Mouse (Mus musculus) lung, adult 2 months (tissue): Measurements from ENCODE around the gene Gjb4.

ENCODE experiments used
- CTCF ChIP-seq: fragments of 200-500 bp; IDR thresholded peaks from 2 replicates; pipeline ENCODE4 v1.5.1; 2011; ENCODE audit warnings: mild to moderate bottlenecking, low read length, control low read depth; ENCODE audit not compliant: insufficient read depth
- POLR2A ChIP-seq: fragments of 200-500 bp; IDR thresholded peaks from 2 replicates; pipeline ENCODE4 v1.6.1; 2011; ENCODE audit warnings: low read depth, mild to moderate bottlenecking, control low read depth, low read length, borderline replicate concordance; ENCODE audit errors: extremely low read depth

- no peak for TF ChIP-seq CTCF
- TF ChIP-seq POLR2A, result no peak
These were observed at the start of gene Gjb4 for GRCm38 (mm10) chr4:127353951-127354438.
